Mouse (Mus musculus): ENCODE measurements around the gene BC052040.

GRCm38 (mm10) chr2:115605829-115606336 lies 24.4 kb downstream of the BC052040 start:
- TF ChIP-seq GATA1 (IDR thresholded peaks at IDR 0.05; ENCODE audit: borderline replicate concordance, low read length) (no peak), FLI1 (IDR thresholded peaks at IDR 0.05; ENCODE audit: low read length) (no peak)

Measured in megakaryocyte, embryonic 14.5 days (primary cell).